Mouse (Mus musculus) activated CD4-positive, CD25-positive, alpha-beta regulatory T cell, adult 9 weeks (primary cell): ENCODE measurements around the gene Ifna9. TPM values are rescaled to one million over a fixed set of nuclear protein-coding genes. Genes with fewer than 3 reads are reported as not detected.

ENCODE experiments used
- polyA plus RNA-seq: library from polyadenylated mRNA; unstranded; fragments of 100-300 nt; shearing (Covaris generic); gene quantifications from one replicate; pipeline ENCODE4 v1.2.1, GENCODE M21; 2017

Gene Ifna9
- polyA plus RNA-seq = not detected

DNA sequence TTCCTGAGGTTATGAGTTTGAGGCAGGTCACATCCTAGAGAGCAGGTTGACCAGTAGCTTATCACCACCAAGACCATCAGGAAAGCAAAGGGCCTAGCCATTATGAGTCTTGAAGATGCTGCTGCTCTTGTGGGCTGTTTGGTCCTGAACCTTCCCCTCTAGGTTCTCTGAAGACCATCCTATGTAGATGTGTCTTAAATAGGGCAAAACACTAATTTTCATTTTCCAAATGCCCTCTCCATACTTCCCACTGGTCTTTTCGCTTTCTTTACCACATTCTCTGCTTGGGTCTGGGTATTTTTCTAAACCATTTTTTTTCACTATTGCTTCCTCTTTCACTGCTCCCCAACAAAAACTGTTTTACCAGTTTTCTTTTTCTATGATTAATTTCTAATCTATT is at the start of gene Ifna9:
Gene Ifna9, minus strand, starts transcription at position 101 of the 400 bp plus-strand sequence.

DNA sequence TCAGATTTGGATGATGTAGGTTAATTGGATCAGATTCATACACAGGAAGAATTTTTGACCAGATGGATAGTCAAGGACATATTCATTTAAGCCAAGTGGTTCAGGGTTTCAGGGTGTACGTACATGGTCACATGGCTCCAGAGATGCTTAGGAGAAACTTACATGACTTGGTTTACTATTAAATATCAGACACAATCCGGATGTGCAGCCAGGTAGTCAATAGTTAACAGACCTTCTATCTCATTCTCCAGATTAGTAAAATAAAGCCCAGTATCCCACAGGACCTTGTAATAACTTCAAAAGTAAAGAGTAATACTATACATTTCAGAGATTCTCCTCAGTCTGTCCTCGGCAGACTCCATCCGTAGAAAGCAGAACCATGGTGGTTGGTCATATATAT is 42.1 kb upstream of the Ifna9 start, which contains the start of gene C87499:
Gene C87499, minus strand, starts transcription at position 101 of the 400 bp plus-strand sequence.

DNA sequence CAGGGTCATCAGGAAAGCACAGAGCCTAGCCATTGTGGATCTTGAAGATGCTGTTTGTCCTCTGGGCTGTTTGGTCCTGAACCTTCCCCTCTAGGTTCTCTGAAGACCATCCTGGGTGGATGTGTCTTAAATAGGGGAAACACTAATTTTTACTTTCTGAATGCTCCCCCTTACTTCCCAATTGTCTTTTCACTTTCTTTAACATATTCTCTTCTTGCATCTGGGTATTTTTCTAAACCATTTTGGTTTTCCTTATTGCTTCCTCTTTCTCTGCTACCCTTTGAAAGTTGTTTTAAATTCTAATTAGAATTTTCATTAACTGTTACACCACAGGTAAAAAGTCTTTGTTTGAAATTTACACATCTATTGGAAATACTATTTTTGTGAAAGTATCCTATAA is 11.1 kb upstream of the Ifna9 start, which contains the start of gene Ifna12:
Gene Ifna12, minus strand, starts transcription at position 101 of the 400 bp plus-strand sequence.

DNA sequence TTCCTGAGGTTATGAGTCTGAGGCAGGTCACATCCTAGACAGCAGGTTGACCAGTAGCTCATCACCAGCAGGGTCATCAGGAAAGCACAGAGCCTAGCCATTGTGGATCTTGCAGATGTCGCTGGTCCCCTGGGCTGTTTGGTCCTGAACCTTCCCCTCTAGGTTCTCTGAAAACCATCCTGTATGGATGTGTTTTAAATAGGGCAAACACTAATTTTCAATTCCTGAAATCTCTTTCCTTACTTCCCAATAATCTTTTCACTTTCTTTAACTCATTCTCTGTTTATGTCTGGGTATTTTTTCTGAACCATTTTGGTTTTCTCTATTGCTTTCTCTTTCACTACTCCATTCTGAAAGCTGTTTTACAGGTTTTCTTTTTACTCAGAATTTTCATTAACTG is 20.5 kb downstream of the Ifna9 start, which contains the start of gene Ifna14:
Gene Ifna14, minus strand, starts transcription at position 101 of the 400 bp plus-strand sequence.

DNA sequence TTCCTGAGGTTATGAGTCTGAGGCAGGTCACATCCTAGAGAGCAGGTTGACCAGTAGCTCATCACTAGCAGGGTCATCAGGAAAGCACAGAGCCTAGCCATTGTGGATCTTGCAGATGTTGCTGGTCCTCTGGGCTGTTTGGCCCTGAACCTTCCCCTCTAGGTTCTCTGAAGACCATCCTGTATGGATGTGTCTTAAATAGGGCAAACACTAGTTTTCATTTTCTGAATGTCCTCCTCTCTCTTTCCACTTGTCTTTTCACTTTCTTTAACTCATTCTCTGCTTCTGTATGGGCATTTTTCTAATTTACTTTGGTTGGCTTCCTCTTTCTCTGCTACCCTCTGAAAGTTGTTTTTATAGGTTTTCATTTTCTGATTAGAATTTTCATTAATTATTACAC is 34.0 kb downstream of the Ifna9 start, which contains the start of gene Ifna15:
Gene Ifna15, minus strand, starts transcription at position 101 of the 400 bp plus-strand sequence.

Other genes with a start within 250 kb of the Ifna9 start
- 0.18 TPM for gene Hacd4, start 153.5 kb downstream of the Ifna9 start, polyA plus RNA-seq
- gene Ifnb1, start 69.6 kb downstream of the Ifna9 start, polyA plus RNA-seq = not detected
- gene Ifna15, start 34.1 kb downstream of the Ifna9 start, polyA plus RNA-seq = not detected
- gene Ifna14, start 20.6 kb downstream of the Ifna9 start, polyA plus RNA-seq = not detected
- not detected for gene Ifna12, start 11.0 kb upstream of the Ifna9 start, polyA plus RNA-seq
- not detected for gene C87499, start 42.0 kb upstream of the Ifna9 start, polyA plus RNA-seq
- gene Ifna13, start 52.1 kb upstream of the Ifna9 start, polyA plus RNA-seq = not detected
- gene Ifna16, start 84.5 kb upstream of the Ifna9 start, polyA plus RNA-seq = not detected
- not detected for gene Ifna2, start 91.5 kb upstream of the Ifna9 start, polyA plus RNA-seq
- not detected for gene Ifnab, start 99.0 kb upstream of the Ifna9 start, polyA plus RNA-seq
- gene Gm26566, start 129.4 kb upstream of the Ifna9 start, polyA plus RNA-seq = not detected
- gene Klhl9, start 130.1 kb upstream of the Ifna9 start, polyA plus RNA-seq = 20.7 TPM
- not detected for gene Gm13271, start 162.5 kb upstream of the Ifna9 start, polyA plus RNA-seq
- gene Gm13283, start 167.7 kb upstream of the Ifna9 start, polyA plus RNA-seq = not detected
- not detected for gene Gm13290, start 181.4 kb upstream of the Ifna9 start, polyA plus RNA-seq
- not detected for gene Gm13289, start 184.5 kb upstream of the Ifna9 start, polyA plus RNA-seq
- not detected for gene Gm13272, start 187.5 kb upstream of the Ifna9 start, polyA plus RNA-seq
- 0.43 TPM for gene Ifnz, start 189.7 kb upstream of the Ifna9 start, polyA plus RNA-seq
- not detected for gene Gm13276, start 193.3 kb upstream of the Ifna9 start, polyA plus RNA-seq
- gene Gm13277, start 196.2 kb upstream of the Ifna9 start, polyA plus RNA-seq = not detected
- gene Gm13278, start 199.2 kb upstream of the Ifna9 start, polyA plus RNA-seq = not detected
- not detected for gene Gm13275, start 202.1 kb upstream of the Ifna9 start, polyA plus RNA-seq
- gene Gm13279, start 205.0 kb upstream of the Ifna9 start, polyA plus RNA-seq = not detected
- 0.83 TPM for gene Gm13285, start 207.3 kb upstream of the Ifna9 start, polyA plus RNA-seq
- gene Gm13287, start 210.9 kb upstream of the Ifna9 start, polyA plus RNA-seq = not detected
- gene Gm13288, start 213.1 kb upstream of the Ifna9 start, polyA plus RNA-seq = not detected
- gene Ifna7, start 223.8 kb upstream of the Ifna9 start, polyA plus RNA-seq = not detected
- gene Ifna11, start 227.6 kb upstream of the Ifna9 start, polyA plus RNA-seq = not detected
- not detected for gene Ifna6, start 235.0 kb upstream of the Ifna9 start, polyA plus RNA-seq
- not detected for gene Ifna5, start 243.1 kb upstream of the Ifna9 start, polyA plus RNA-seq
- not detected for gene Ifna4, start 249.5 kb upstream of the Ifna9 start, polyA plus RNA-seq